Mouse (Mus musculus) brain, embryonic 14.5 days (tissue): Measurements from ENCODE around the gene Cog5.

Source experiments
- CTCF ChIP-seq: fragments of 200-500 bp; IDR thresholded peaks from 2 replicates; pipeline ENCODE4 v1.5.1; 2012; ENCODE audit warnings: inconsistent platforms, mild to moderate bottlenecking, moderate library complexity, borderline replicate concordance; ENCODE audit not compliant: insufficient read depth, insufficient read length; ENCODE audit errors: extremely low read depth
- POLR2A ChIP-seq: fragments of 200-500 bp; IDR thresholded peaks from 2 replicates; pipeline ENCODE4 v1.6.1; 2012; ENCODE audit warnings: mild to moderate bottlenecking, inconsistent platforms, borderline replicate concordance; ENCODE audit not compliant: poor library complexity, insufficient read depth, insufficient read length, severe bottlenecking; ENCODE audit errors: extremely low read depth

DNA sequence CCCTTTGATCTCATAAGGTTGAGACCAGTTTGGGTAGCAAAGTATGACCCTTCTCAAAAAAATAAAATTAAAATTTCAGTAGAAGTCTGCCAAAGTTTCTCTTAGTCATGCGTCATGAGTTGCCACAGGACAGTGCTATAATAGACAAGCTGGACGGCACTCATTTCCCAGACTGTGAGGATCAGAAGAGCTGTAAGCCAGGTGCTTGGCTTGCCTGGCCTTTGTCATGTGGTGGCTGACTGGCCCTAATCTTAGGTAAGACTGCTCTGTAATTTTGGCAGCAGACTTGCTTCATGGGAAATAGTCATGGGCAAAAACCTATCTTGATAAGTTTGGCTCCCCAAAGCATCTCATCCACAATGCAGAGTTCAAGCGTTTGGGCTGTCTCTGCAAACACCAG, 191.4 kb downstream of the Cog5 start:
- TF ChIP-seq CTCF = no peak
- TF ChIP-seq POLR2A = no peak
